Mouse (Mus musculus): ENCODE measurements around the gene Letm1.

DNA sequence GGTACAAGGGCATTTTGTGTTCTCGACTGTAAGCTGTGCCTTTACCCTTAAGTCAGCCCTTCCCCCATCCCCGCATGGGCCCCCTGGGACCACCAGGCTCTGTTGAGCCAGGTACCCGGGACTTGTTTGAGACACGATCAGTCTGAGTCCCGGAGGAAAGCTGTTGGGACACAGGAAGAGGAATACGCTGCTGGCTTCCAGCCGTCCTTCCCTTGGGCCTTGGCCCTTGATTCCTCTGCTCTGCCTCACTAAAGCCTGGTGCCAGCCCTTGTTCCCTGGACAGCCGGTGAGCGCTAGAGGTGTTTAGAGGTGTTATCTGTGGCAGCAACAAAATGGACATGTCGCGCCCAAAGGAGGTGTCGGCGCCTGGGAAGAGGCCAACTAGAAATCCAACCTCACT lies 82.6 kb downstream of the Letm1 start:
- TF ChIP-seq POLR2A (IDR thresholded peaks at IDR 0.05; ENCODE audit: low read depth, low read length) (no peak), CTCF (IDR thresholded peaks at IDR 0.05; ENCODE audit: extremely low read depth, insufficient read depth, insufficient read length, insufficient replicate concordance) (no peak)

All from spleen, adult 2 months (tissue).